Mouse (Mus musculus) lung, embryonic 15.5 days (tissue): ENCODE results near the gene Grik3. TPM values are rescaled to one million over a fixed set of nuclear protein-coding genes. Genes with fewer than 3 reads are reported as not detected.

Source experiments
- ATAC-seq: fragments of 200-750 bp; cut with Nextera tagmentation; 2 replicates; pipeline ENCODE4 v1.8.0; 2017; ENCODE audit warnings: moderate number of reproducible peaks, borderline replicate concordance; ENCODE audit not compliant: low FRiP score, low TSS enrichment; ENCODE audit errors: extremely low read depth
- H3K27ac ChIP-seq: fragments of 300-500 bp; sonication (generic); 2 replicates; pipeline ENCODE4 v1.5.1; 2015; ENCODE audit warnings: moderate library complexity, mild to moderate bottlenecking, inconsistent platforms
- H3K27me3 ChIP-seq: fragments of 300-500 bp; sonication (generic); 2 replicates; pipeline ENCODE4 v1.6.1; 2015; ENCODE audit warnings: inconsistent platforms
- H3K36me3 ChIP-seq: fragments of 300-500 bp; sonication (generic); 2 replicates; pipeline ENCODE4 v1.6.1; 2015; ENCODE audit warnings: inconsistent platforms
- H3K4me1 ChIP-seq: fragments of 300-500 bp; sonication (generic); 2 replicates; pipeline ENCODE4 v1.6.1; 2015; ENCODE audit warnings: inconsistent platforms
- H3K4me2 ChIP-seq: fragments of 300-500 bp; sonication (generic); 2 replicates; pipeline ENCODE4 v1.6.1; 2015; ENCODE audit warnings: inconsistent platforms, mild to moderate bottlenecking, moderate library complexity
- H3K4me3 ChIP-seq: fragments of 300-500 bp; sonication (generic); 2 replicates; pipeline ENCODE4 v1.5.1; 2015; ENCODE audit warnings: mild to moderate bottlenecking, inconsistent platforms
- H3K9ac ChIP-seq: fragments of 300-500 bp; sonication (generic); 2 replicates; pipeline ENCODE4 v1.6.1; 2015; ENCODE audit warnings: inconsistent platforms
- H3K9me3 ChIP-seq: fragments of 300-500 bp; sonication (generic); 2 replicates; pipeline ENCODE4 v1.6.1; 2016; ENCODE audit warnings: inconsistent platforms
- WGBS: fragments of 180-500 bp; shearing (Covaris S2); methylation state at CpG from one replicate; pipeline ENCODE4 v1.1.7; 2015; 5-methylcytosine and 5-hydroxymethylcytosine counted together
- polyA plus RNA-seq: library from polyadenylated mRNA; unstranded; fragments of >200 nt; fragmentation: Nextera tagmentation; extraction: Ambion mirVana; gene quantifications from 2 replicates; pipeline ENCODE4 v1.2.1, GENCODE M21; 2015

Gene Grik3
- polyA plus RNA-seq, 1 experiment from 2014 or later, result not detected

- Histone ChIP-seq H3K36me3 (no peaks in the 10 kb centered on the region), H3K27ac (no peak overlapping the region), H3K4me3 (no peak overlapping the region), H3K4me1 (no peaks in the 10 kb centered on the region), H3K27me3 (peaks cover 85% of the 10 kb centered on the region), H3K9me3 (no peaks in the 10 kb centered on the region), H3K4me2 (no peak overlapping the region), H3K9ac (no peak overlapping the region)
- ATAC-seq, result no peak
- WGBS, result 27% methylated on average over 8 of the region's 8 CpGs
Observed at GRCm38 (mm10) chr4:125495477-125495876, 5.0 kb downstream of the Grik3 start.

- ATAC-seq, result no peak
- Histone ChIP-seq H3K9me3 (no peaks in the 10 kb centered on the region), H3K27me3 (peaks cover 70% of the 10 kb centered on the region), H3K36me3 (no peaks in the 10 kb centered on the region), H3K4me2 (no peak overlapping the region), H3K27ac (no peak overlapping the region), H3K9ac (no peak overlapping the region), H3K4me3 (no peak overlapping the region), H3K4me1 (no peaks in the 10 kb centered on the region)
- WGBS, result 0% methylated on average over 1 of the region's 1 CpGs
Observed at GRCm38 (mm10) chr4:125497001-125497400, 6.5 kb downstream of the Grik3 start.

- Histone ChIP-seq H3K27me3 (peaks cover 65% of the 10 kb centered on the region), H3K27ac (no peak overlapping the region), H3K9ac (no peak overlapping the region), H3K36me3 (no peaks in the 10 kb centered on the region), H3K9me3 (no peaks in the 10 kb centered on the region), H3K4me2 (no peak overlapping the region), H3K4me3 (no peak overlapping the region), H3K4me1 (no peaks in the 10 kb centered on the region)
- 41% methylated on average over 7 of the region's 7 CpGs for WGBS
- ATAC-seq, result no peak
Observed at GRCm38 (mm10) chr4:125497471-125497870, 7.0 kb downstream of the Grik3 start.

GRCm38 (mm10) chr4:125498866-125499265, 8.4 kb downstream of the Grik3 start:
- H3K9ac ChIP-seq, result no peak overlapping the region
- H3K4me3 ChIP-seq, result no peak overlapping the region
- no peaks in the 10 kb centered on the region for H3K36me3 ChIP-seq
- H3K27ac ChIP-seq, result no peak overlapping the region
- ATAC-seq, result no peak
- H3K4me2 ChIP-seq, result no peak overlapping the region
- peaks cover 51% of the 10 kb centered on the region for H3K27me3 ChIP-seq
- no peaks in the 10 kb centered on the region for H3K4me1 ChIP-seq
- no peaks in the 10 kb centered on the region for H3K9me3 ChIP-seq
- WGBS, result 19% methylated on average over 6 of the region's 6 CpGs

- H3K4me2 ChIP-seq, result no peak overlapping the region
- WGBS, result 41% methylated on average over 8 of the region's 8 CpGs
- H3K9me3 ChIP-seq, result no peaks in the 10 kb centered on the region
- H3K27ac ChIP-seq, result no peak overlapping the region
- H3K4me3 ChIP-seq, result no peak overlapping the region
- no peak overlapping the region for H3K9ac ChIP-seq
- peaks cover 12% of the 10 kb centered on the region for H3K27me3 ChIP-seq
- ATAC-seq, result no peak; the same call in 1 of the 2 replicates
- H3K4me1 ChIP-seq, result no peaks in the 10 kb centered on the region
- H3K36me3 ChIP-seq, result no peaks in the 10 kb centered on the region
Observed at GRCm38 (mm10) chr4:125502861-125503260, 12.4 kb downstream of the Grik3 start.

GRCm38 (mm10) chr4:125512434-125512833, 21.9 kb downstream of the Grik3 start:
- ATAC-seq, result no peak
- no peaks in the 10 kb centered on the region for H3K36me3 ChIP-seq
- H3K4me3 ChIP-seq, result no peak overlapping the region
- no peak overlapping the region for H3K9ac ChIP-seq
- 69% methylated on average over 6 of the region's 6 CpGs for WGBS
- no peak overlapping the region for H3K4me2 ChIP-seq
- H3K27ac ChIP-seq, result no peak overlapping the region
- H3K9me3 ChIP-seq, result no peaks in the 10 kb centered on the region
- no peaks in the 10 kb centered on the region for H3K27me3 ChIP-seq
- H3K4me1 ChIP-seq, result no peaks in the 10 kb centered on the region

GRCm38 (mm10) chr4:125515646-125516045, 25.1 kb downstream of the Grik3 start:
- Histone ChIP-seq H3K4me2 (no peak overlapping the region), H3K9ac (no peak overlapping the region), H3K9me3 (no peaks in the 10 kb centered on the region), H3K4me1 (no peaks in the 10 kb centered on the region), H3K36me3 (no peaks in the 10 kb centered on the region), H3K27me3 (no peaks in the 10 kb centered on the region), H3K27ac (no peak overlapping the region), H3K4me3 (no peak overlapping the region)
- ATAC-seq, result no peak
- WGBS, result 48% methylated on average over 13 of the region's 13 CpGs

- no peaks in the 10 kb centered on the region for H3K4me1 ChIP-seq
- no peak overlapping the region for H3K27ac ChIP-seq
- H3K9ac ChIP-seq, result no peak overlapping the region
- no peaks in the 10 kb centered on the region for H3K9me3 ChIP-seq
- no peak overlapping the region for H3K4me2 ChIP-seq
- H3K27me3 ChIP-seq, result no peaks in the 10 kb centered on the region
- no peaks in the 10 kb centered on the region for H3K36me3 ChIP-seq
- H3K4me3 ChIP-seq, result no peak overlapping the region
- WGBS, result 50% methylated on average over 6 of the region's 6 CpGs
- no peak for ATAC-seq
Observed at GRCm38 (mm10) chr4:125516612-125517011, 26.1 kb downstream of the Grik3 start.

GRCm38 (mm10) chr4:125518861-125519260, 28.4 kb downstream of the Grik3 start:
- WGBS, result 69% methylated on average over 5 of the region's 5 CpGs
- no peaks in the 10 kb centered on the region for H3K9me3 ChIP-seq
- no peak for ATAC-seq
- H3K4me1 ChIP-seq, result no peaks in the 10 kb centered on the region
- H3K4me3 ChIP-seq, result no peak overlapping the region
- H3K27ac ChIP-seq, result no peak overlapping the region
- H3K36me3 ChIP-seq, result no peaks in the 10 kb centered on the region
- no peaks in the 10 kb centered on the region for H3K27me3 ChIP-seq
- no peak overlapping the region for H3K4me2 ChIP-seq
- H3K9ac ChIP-seq, result no peak overlapping the region

GRCm38 (mm10) chr4:125522931-125523330, 32.4 kb downstream of the Grik3 start:
- no peak; the same call in 1 of the 2 replicates for ATAC-seq
- Histone ChIP-seq H3K9me3 (no peaks in the 10 kb centered on the region), H3K4me2 (no peak overlapping the region), H3K36me3 (no peaks in the 10 kb centered on the region), H3K4me3 (no peak overlapping the region), H3K27me3 (no peaks in the 10 kb centered on the region), H3K9ac (no peak overlapping the region), H3K4me1 (no peaks in the 10 kb centered on the region), H3K27ac (no peak overlapping the region)
- WGBS, result 61% methylated on average over 7 of the region's 7 CpGs

GRCm38 (mm10) chr4:125525266-125525665, 34.8 kb downstream of the Grik3 start:
- no peaks in the 10 kb centered on the region for H3K9me3 ChIP-seq
- no peak overlapping the region for H3K4me2 ChIP-seq
- no peaks in the 10 kb centered on the region for H3K27me3 ChIP-seq
- H3K36me3 ChIP-seq, result no peaks in the 10 kb centered on the region
- H3K4me3 ChIP-seq, result no peak overlapping the region
- H3K9ac ChIP-seq, result no peak overlapping the region
- no peak for ATAC-seq
- H3K4me1 ChIP-seq, result no peaks in the 10 kb centered on the region
- no peak overlapping the region for H3K27ac ChIP-seq
- WGBS, result 78% methylated on average over 4 of the region's 4 CpGs

GRCm38 (mm10) chr4:125526425-125526824, 35.9 kb downstream of the Grik3 start:
- Histone ChIP-seq H3K4me3 (no peak overlapping the region), H3K4me1 (no peaks in the 10 kb centered on the region), H3K27me3 (no peaks in the 10 kb centered on the region), H3K4me2 (no peak overlapping the region), H3K9ac (no peak overlapping the region), H3K36me3 (no peaks in the 10 kb centered on the region), H3K27ac (no peak overlapping the region), H3K9me3 (no peaks in the 10 kb centered on the region)
- no peak for ATAC-seq
- 64% methylated on average over 5 of the region's 5 CpGs for WGBS

GRCm38 (mm10) chr4:125533965-125534364, 43.5 kb downstream of the Grik3 start:
- ATAC-seq, result no peak
- Histone ChIP-seq H3K27me3 (peaks cover 12% of the 10 kb centered on the region), H3K9me3 (no peaks in the 10 kb centered on the region), H3K4me2 (no peak overlapping the region), H3K36me3 (no peaks in the 10 kb centered on the region), H3K9ac (no peak overlapping the region), H3K4me1 (no peaks in the 10 kb centered on the region), H3K4me3 (no peak overlapping the region), H3K27ac (no peak overlapping the region)
- WGBS, result 30% methylated on average over 9 of the region's 9 CpGs
